Mouse (Mus musculus) lung, postnatal 0 days (tissue): ENCODE data around the gene Gm45261. TPM values are rescaled to one million over a fixed set of nuclear protein-coding genes. Genes with fewer than 3 reads are reported as not detected.

Experiments
- ATAC-seq: fragments of 200-750 bp; cut with Nextera tagmentation; 2 replicates; pipeline ENCODE4 v1.8.0; 2017; ENCODE audit warnings: moderate library complexity
- DNase-seq: peaks from one replicate; pipeline ENCODE4 v3.0.0-alpha.2; 2016; ENCODE audit warnings: low spot score
- H3K27ac ChIP-seq: fragments of 300-500 bp; sonication (generic); 2 replicates; pipeline ENCODE4 v1.5.1; 2014; ENCODE audit warnings: antibody characterized with exemption, mild to moderate bottlenecking, low read length, mixed read lengths
- H3K27me3 ChIP-seq: fragments of 300-500 bp; sonication (generic); replicated peaks from 2 replicates; pipeline ENCODE4 v1.6.1; 2014; ENCODE audit warnings: low read length, mixed read lengths; ENCODE audit not compliant: insufficient read depth
- H3K36me3 ChIP-seq: fragments of 300-500 bp; sonication (generic); 2 replicates; pipeline ENCODE4 v1.6.1; 2014; ENCODE audit warnings: low read length, mixed read lengths; ENCODE audit not compliant: insufficient read depth
- H3K4me1 ChIP-seq: fragments of 300-500 bp; sonication (generic); 2 replicates; pipeline ENCODE4 v1.6.1; 2014; ENCODE audit warnings: antibody characterized with exemption, low read depth, low read length, mixed read lengths; ENCODE audit not compliant: insufficient read depth
- H3K4me2 ChIP-seq: fragments of 300-500 bp; sonication (generic); replicated peaks from 2 replicates; pipeline ENCODE4 v1.6.1; 2014; ENCODE audit warnings: low read depth, mild to moderate bottlenecking, low read length, moderate library complexity, mixed read lengths
- H3K4me3 ChIP-seq: fragments of 300-500 bp; sonication (generic); 2 replicates; pipeline ENCODE4 v1.5.1; 2014; ENCODE audit warnings: low read depth, low read length
- H3K9ac ChIP-seq: fragments of 300-500 bp; sonication (generic); replicated peaks from 2 replicates; pipeline ENCODE4 v1.6.1; 2014; ENCODE audit warnings: low read depth, mild to moderate bottlenecking
- H3K9me3 ChIP-seq: fragments of 300-500 bp; sonication (generic); 2 replicates; pipeline ENCODE4 v1.6.1; 2016; ENCODE audit warnings: low read length, mixed read lengths
- CTCF ChIP-seq: IDR thresholded peaks from 2 replicates; pipeline ENCODE4 v1.5.1; 2016; ENCODE audit warnings: antibody characterized with exemption, mild to moderate bottlenecking
- EP300 ChIP-seq: IDR thresholded peaks from 2 replicates; pipeline ENCODE4 v1.6.1; 2016; ENCODE audit warnings: antibody characterized with exemption, mild to moderate bottlenecking, control low read depth
- WGBS: fragments of 180-500 bp; shearing (Covaris S2); extraction: QIAGEN DNeasy Blood & Tissue Kit; methylation state at CpG from one replicate; pipeline ENCODE4 v1.1.7; 2014; 5-methylcytosine and 5-hydroxymethylcytosine counted together
- polyA plus RNA-seq: library from polyadenylated mRNA; unstranded; fragments of >200 nt; fragmentation: Nextera tagmentation; extraction: Ambion mirVana; gene quantifications from 2 replicates; pipeline ENCODE4 v1.2.1, GENCODE M21; 2015

Gene Gm45261
- polyA plus RNA-seq, 1 experiment from 2014 or later = not detected

DNA sequence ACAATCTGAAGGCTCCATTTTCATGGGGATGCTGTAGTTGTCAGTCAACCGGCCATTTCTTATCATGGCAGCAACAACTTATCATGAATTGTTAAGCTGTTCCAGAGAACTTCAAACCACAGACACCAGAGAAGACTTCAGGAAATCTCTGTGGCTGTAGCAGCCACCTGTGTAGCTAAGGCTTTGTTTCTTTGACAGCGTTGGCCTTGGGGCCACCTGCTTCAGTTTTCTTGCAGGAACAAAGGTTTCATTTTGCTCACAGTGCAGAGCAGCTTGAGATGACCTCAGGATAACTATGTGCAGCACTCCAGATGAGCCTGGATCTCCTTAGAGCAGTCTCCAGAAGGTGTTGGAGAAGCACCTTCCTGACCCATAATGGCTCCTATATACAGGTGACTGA lies 48.7 kb downstream of the Gm45261 start:
- TF ChIP-seq EP300 (no peak), CTCF (no peak)
- Histone ChIP-seq H3K4me1 (no peaks in the 10 kb centered on the region), H3K36me3 (no peaks in the 10 kb centered on the region), H3K4me2 (no peak overlapping the region), H3K9ac (no peak overlapping the region), H3K27me3 (no peaks in the 10 kb centered on the region), H3K27ac (no peak overlapping the region), H3K4me3 (no peak overlapping the region), H3K9me3 (no peaks in the 10 kb centered on the region)
- 82% methylated on average over 2 of the region's 2 CpGs for WGBS
- no peak for ATAC-seq
- no peak for DNase-seq

DNA sequence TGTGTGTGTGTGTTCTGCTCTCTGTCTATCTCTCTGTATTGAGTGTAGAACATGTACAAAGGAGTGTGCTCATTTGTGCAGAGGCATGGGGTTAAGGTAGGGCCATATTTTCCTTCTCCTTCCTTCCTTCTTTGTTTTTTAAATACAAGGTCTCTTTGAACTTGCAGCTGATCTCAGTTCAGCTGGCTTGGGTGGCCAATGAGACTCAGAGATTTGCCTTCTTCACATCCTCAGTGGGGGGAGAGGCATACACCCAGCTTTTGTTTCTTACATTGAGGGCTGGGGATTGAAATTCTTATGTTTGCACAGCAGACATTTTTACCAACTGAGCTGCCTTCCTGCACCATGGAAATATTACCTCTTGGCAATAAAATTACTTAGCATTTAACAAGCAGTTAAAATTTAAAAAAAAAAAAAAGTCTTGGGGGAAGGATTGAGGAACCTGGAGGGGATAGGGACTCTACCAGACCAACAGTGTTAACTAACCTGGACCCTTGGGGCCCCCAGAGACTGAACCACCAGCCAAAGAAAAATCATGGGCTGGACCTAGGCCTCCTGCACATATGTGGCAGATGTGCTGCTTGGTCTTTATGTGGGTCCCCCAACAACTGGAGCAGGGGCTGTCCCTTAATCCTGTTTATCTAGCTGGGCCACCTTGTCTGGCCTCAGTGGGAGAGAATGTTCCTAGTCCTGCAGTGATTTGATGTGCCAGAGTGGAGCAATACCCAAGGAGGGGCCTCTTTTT lies 50.8 kb downstream of the Gm45261 start:
- TF ChIP-seq CTCF = no peak
- TF ChIP-seq EP300 = no peak
- DNase-seq (no peak), ATAC-seq (no peak)
- H3K27me3 ChIP-seq = no peaks in the 10 kb centered on the region
- no peaks in the 10 kb centered on the region for H3K36me3 ChIP-seq
- H3K9me3 ChIP-seq = no peaks in the 10 kb centered on the region
- H3K4me2 ChIP-seq = no peak overlapping the region
- no peaks in the 10 kb centered on the region for H3K4me1 ChIP-seq
- H3K4me3 ChIP-seq = no peak overlapping the region
- H3K27ac ChIP-seq = no peak overlapping the region
- no peak overlapping the region for H3K9ac ChIP-seq

DNA sequence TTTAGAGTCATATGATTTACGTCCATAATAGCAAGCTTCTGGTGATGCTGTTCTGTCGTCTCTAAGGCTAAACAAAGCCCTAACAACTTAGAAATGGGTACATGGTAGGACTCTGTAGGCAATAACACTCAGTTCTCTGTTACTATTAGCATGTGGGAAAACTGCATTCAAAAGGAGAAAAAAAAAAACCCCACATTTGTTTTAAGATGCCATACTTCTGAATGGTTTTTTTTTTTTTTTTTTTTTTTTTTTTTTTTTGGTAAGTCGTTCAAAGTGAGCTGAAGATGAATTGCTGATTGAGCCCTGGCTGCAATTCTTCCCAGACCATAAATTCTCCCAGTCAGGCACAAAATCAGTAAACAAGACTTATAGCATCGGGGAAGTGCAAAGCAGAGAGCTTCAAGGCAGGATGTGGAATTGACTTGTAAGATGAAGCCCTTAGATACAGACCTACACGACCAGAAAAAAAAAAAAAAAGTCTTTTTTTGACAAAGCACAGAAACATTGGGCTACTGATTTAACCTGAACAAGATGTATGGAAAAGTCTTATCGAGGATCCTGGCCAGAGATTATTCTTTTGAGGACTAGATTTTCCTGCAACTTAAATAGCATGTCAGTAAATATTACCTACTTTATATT lies 51.7 kb downstream of the Gm45261 start:
- TF ChIP-seq EP300 (no peak), CTCF (no peak)
- no peak overlapping the region for H3K4me3 ChIP-seq
- H3K27me3 ChIP-seq = no peaks in the 10 kb centered on the region
- H3K9me3 ChIP-seq = no peaks in the 10 kb centered on the region
- H3K4me1 ChIP-seq = no peaks in the 10 kb centered on the region
- 37% methylated on average over 6 of the region's 6 CpGs for WGBS
- DNase-seq (no peak), ATAC-seq (no peak)
- no peaks in the 10 kb centered on the region for H3K36me3 ChIP-seq
- H3K4me2 ChIP-seq = no peak overlapping the region
- H3K27ac ChIP-seq = no peak overlapping the region
- no peak overlapping the region for H3K9ac ChIP-seq

DNA sequence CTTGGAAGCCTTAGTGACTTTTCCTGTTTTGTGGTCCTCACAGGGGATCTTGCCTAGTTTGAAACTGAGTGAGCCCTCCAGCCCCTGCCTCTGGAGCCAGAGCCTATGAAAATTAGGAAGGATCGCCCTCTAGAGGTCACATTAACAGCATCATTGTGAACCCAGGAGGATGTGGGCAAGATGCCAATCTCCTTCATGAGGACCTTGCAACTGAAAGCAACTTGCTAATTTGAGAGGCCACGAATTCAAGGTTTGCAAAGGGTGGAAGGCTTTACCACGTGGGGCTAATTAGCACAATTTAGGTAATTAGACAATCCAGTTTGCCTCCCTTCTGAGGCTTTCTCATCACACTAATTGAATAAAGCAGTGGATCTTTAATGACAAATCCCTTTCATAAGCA lies 52.7 kb downstream of the Gm45261 start:
- Histone ChIP-seq H3K9me3 (no peaks in the 10 kb centered on the region), H3K27me3 (no peaks in the 10 kb centered on the region), H3K36me3 (no peaks in the 10 kb centered on the region), H3K4me1 (no peaks in the 10 kb centered on the region), H3K27ac (no peak overlapping the region), H3K4me3 (no peak overlapping the region), H3K9ac (no peak overlapping the region), H3K4me2 (no peak overlapping the region)
- ATAC-seq (0 out of 2 replicates have a peak, but pooled peaks have one; percentile 38), DNase-seq (peak; percentile 89)
- TF ChIP-seq EP300 (no peak), CTCF (peak; percentile 85)
- 2% methylated on average over 3 of the region's 3 CpGs for WGBS

DNA sequence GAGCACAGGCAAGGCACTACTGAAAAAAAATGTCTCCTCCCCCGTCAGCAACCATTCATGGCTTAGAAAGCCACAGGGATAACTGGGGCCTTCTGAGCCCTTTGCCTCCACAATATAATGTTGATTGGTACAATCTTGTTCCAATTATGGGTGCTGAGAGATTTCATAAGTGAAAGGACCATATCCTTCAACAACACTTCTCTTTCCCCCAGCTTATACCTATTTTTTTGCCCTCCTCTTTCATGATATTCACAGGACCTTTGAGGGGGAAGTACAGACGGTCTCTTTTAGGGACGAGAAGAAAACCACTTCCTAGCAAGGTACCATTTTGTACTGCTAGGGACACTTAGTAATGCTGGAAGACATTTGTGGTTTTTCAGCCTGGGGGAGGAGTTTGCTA lies 57.1 kb downstream of the Gm45261 start:
- Histone ChIP-seq H3K9ac (no peak overlapping the region), H3K4me3 (no peak overlapping the region), H3K27ac (no peak overlapping the region), H3K4me1 (no peaks in the 10 kb centered on the region), H3K36me3 (no peaks in the 10 kb centered on the region), H3K27me3 (no peaks in the 10 kb centered on the region), H3K4me2 (no peak overlapping the region), H3K9me3 (no peaks in the 10 kb centered on the region)
- 78% methylated on average over 3 of the region's 3 CpGs for whole genome bisulfite sequencing
- DNase-seq (no peak), ATAC-seq (no peak)
- TF ChIP-seq EP300 (no peak), CTCF (no peak)

DNA sequence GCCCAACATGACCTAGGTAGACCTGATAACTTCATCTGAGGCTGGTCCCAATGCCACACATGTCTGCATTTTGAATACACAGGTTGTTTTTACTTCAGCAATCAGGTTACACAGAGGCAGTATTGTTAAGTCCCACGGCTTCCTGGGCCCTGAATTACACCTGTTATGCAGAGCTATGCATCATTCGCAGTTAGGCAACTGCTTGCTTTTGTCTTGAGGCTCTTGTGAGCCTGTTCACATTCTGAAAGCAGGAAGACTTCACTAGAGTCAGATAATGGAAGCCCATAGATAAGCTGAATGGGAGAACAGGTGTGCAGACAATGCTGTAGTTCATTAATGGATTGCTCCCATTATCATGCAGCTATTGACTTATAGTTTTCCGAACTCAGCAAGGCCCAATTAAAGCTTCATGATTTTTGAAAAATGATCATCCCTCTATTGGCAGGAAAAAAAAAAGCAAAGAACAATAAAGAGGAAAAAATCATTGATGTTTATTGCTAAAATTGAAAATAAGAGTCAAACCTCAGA lies 57.8 kb downstream of the Gm45261 start:
- WGBS = 72% methylated on average over 3 of the region's 3 CpGs
- H3K36me3 ChIP-seq = no peaks in the 10 kb centered on the region
- no peaks in the 10 kb centered on the region for H3K4me1 ChIP-seq
- no peak overlapping the region for H3K4me3 ChIP-seq
- no peak for ATAC-seq
- H3K27me3 ChIP-seq = no peaks in the 10 kb centered on the region
- no peak for DNase-seq
- H3K4me2 ChIP-seq = no peak overlapping the region
- TF ChIP-seq EP300 (no peak), CTCF (no peak)
- no peaks in the 10 kb centered on the region for H3K9me3 ChIP-seq
- no peak overlapping the region for H3K27ac ChIP-seq
- no peak overlapping the region for H3K9ac ChIP-seq
